Mouse (Mus musculus): ENCODE data around the gene Acsm4.

DNA sequence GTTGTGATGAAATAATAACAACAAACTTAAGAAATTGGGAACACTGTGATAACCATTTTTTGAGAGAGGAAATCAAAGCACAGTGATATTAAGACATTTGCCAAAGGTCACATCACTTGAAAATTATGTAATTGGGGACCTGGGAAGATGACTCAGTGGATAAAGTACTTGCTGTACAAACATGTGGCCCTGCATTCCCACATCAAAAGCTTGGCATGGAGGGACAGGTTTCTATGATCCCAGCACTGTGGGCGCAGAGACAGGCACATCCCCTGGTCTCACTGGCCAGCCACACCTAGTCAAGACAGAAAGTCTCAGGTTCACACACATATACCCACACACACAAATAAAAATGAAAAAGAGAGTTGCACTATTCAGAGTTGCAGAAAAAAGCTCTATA, 5.1 kb downstream of the Acsm4 start:
- TF ChIP-seq CTCF (IDR thresholded peaks at IDR 0.05; ENCODE audit: insufficient read depth, low read depth, low read length) = no peak
- no peak for TF ChIP-seq POLR2A (IDR thresholded peaks at IDR 0.05; ENCODE audit: insufficient read depth, low read depth, low read length)

Data from olfactory bulb, adult 2 months (tissue).